Mouse (Mus musculus) Patski (cell line): ENCODE data around the gene Gm2115. TPM values are rescaled to one million over a fixed set of nuclear protein-coding genes. Genes with fewer than 3 reads are reported as not detected.

Experiments
- ATAC-seq: fragments of 100-300 bp; one replicate; pipeline ENCODE4 v1.8.0; 2021
- CTCF ChIA-PET: fragments of 350-600 bp; sonication (Branson Sonifier 250); formaldehyde crosslinking; loops from one replicate; lab custom pipeline; 2022; ENCODE audit warnings: inconsistent platforms; lab: Charles Lee
- POLR2A ChIA-PET: fragments of 350-600 bp; sonication (Branson Sonifier 250); formaldehyde crosslinking; loops from one replicate; lab custom pipeline; 2022; ENCODE audit warnings: antibody characterized with exemption, inconsistent platforms; lab: Charles Lee
- DNase-seq: peaks from one replicate; pipeline ENCODE4 v3.0.0-alpha.2; 2011; ENCODE audit warnings: low read depth, low spot score
- H3K27me3 ChIP-seq: fragments of 371-371 bp; one replicate; pipeline ENCODE4 v1.5.1; 2021
- CTCF ChIP-seq: fragments of 100-300 bp; IDR thresholded peaks from one replicate; pipeline ENCODE4 v1.5.1; 2021
- in situ Hi-C: fragments of 300-500 bp; cut with MboI; formaldehyde crosslinking; loops from 3 replicates; pipeline ENCODE4 v1.11.1; 2018; ENCODE audit warnings: low pct_unique_long_range_greater_than_20kb, mixed read lengths
- polyA plus RNA-seq: library from polyadenylated mRNA; unstranded; gene quantifications from one replicate; pipeline ENCODE4 v1.2.3, GENCODE M21; 2021

Gm2115 gene
- polyA plus RNA-seq, 1 experiment from 2014 or later: 59.2 TPM

GRCm38 (mm10) chr7:84585086-84585485, 56.3 kb downstream of the Gm2115 start:
- ChIA-PET POLR2A (interaction anchor here (1.3 kb wide), 1 partner anchor 9 kb away, joined by 4 read pairs; no protein-coding TSS in a partner anchor), CTCF (interaction anchor here (1.2 kb wide), 1 partner anchor 10 kb away, joined by 3 read pairs; no protein-coding TSS in a partner anchor)
- DNase-seq: no peak
- no peaks in the 10 kb centered on the region for H3K27me3 ChIP-seq
- ATAC-seq: no peak
- TF ChIP-seq CTCF: no peak
- in situ Hi-C loops: no loop called here

- in situ Hi-C loops: no loop called here
- no peak for ATAC-seq
- ChIA-PET CTCF (interaction anchor here (0.7 kb wide), 1 partner anchor 20 kb away, joined by 3 read pairs; no protein-coding TSS in a partner anchor), POLR2A (no interaction called here)
- no peak for DNase-seq
- TF ChIP-seq CTCF: no peak
- no peaks in the 10 kb centered on the region for H3K27me3 ChIP-seq
Measured at GRCm38 (mm10) chr7:84586360-84587100, 57.8 kb downstream of the Gm2115 start.

GRCm38 (mm10) chr7:84587101-84587783, 58.5 kb downstream of the Gm2115 start:
- POLR2A ChIA-PET: no interaction called here
- ATAC-seq (no peak), DNase-seq (no peak)
- CTCF ChIA-PET: no interaction called here
- in situ Hi-C loops: no loop called here
- H3K27me3 ChIP-seq: no peaks in the 10 kb centered on the region
- no peak for TF ChIP-seq CTCF

- no peak for TF ChIP-seq CTCF
- in situ Hi-C loops: loop anchor here (5.0 to 10.0 kb wide), 4 partner anchors 43 to 187 kb away; no protein-coding TSS in a partner anchor
- POLR2A ChIA-PET: no interaction called here
Measured at GRCm38 (mm10) chr7:84590622-84591021, 61.9 kb downstream of the Gm2115 start.

GRCm38 (mm10) chr7:84591347-84591746, 62.6 kb downstream of the Gm2115 start:
- in situ Hi-C loops: loop anchor here (5.0 to 10.0 kb wide), 4 partner anchors 44 to 186 kb away; no protein-coding TSS in a partner anchor

More at GRCm38 (mm10) chr7:84590622-84591021, 61.9 kb downstream of the Gm2115 start:
- DNase-seq: no peak
- no peak for ATAC-seq
- CTCF ChIA-PET: interaction anchor here (2.4 kb wide), 1 partner anchor 12 kb away, joined by 8 read pairs; no protein-coding TSS in a partner anchor
- H3K27me3 ChIP-seq: no peaks in the 10 kb centered on the region

GRCm38 (mm10) chr7:84594087-84594916, 65.5 kb downstream of the Gm2115 start:
- POLR2A ChIA-PET: interaction anchor here (0.6 kb wide), 1 partner anchor 75 kb away, joined by 5 read pairs; no protein-coding TSS in a partner anchor

More at GRCm38 (mm10) chr7:84591347-84591746, 62.6 kb downstream of the Gm2115 start:
- CTCF ChIA-PET: interaction anchor here (2.4 kb wide), 1 partner anchor 12 kb away, joined by 8 read pairs; no protein-coding TSS in a partner anchor
- no peak for TF ChIP-seq CTCF
- POLR2A ChIA-PET: interaction anchor here (1.4 kb wide), 1 partner anchor 25 kb away, joined by 3 read pairs; no protein-coding TSS in a partner anchor
- H3K27me3 ChIP-seq: no peaks in the 10 kb centered on the region
- no peak for ATAC-seq
- no peak for DNase-seq

GRCm38 (mm10) chr7:84594917-84595303, 66.2 kb downstream of the Gm2115 start:
- H3K27me3 ChIP-seq: no peaks in the 10 kb centered on the region
- no peak for ATAC-seq
- ChIA-PET CTCF (interaction anchor here (0.7 to 2.8 kb wide), 13 partner anchors 8 to 200 kb away, joined by 3 to 15 read pairs (median 4); no protein-coding TSS in a partner anchor), POLR2A (no interaction called here)
- in situ Hi-C loops: loop anchor here (5.0 to 10.0 kb wide), 4 partner anchors 48 to 182 kb away; no protein-coding TSS in a partner anchor
- DNase-seq: no peak
- TF ChIP-seq CTCF: no peak

More at GRCm38 (mm10) chr7:84594087-84594916, 65.5 kb downstream of the Gm2115 start:
- no peaks in the 10 kb centered on the region for H3K27me3 ChIP-seq
- ATAC-seq: peak; percentile 74
- TF ChIP-seq CTCF: peak; percentile 60
- in situ Hi-C loops: loop anchor here (5.0 to 10.0 kb wide), 4 partner anchors 47 to 183 kb away; no protein-coding TSS in a partner anchor
- CTCF ChIA-PET: interaction anchor here (0.7 to 2.8 kb wide), 15 partner anchors 9 to 200 kb away, joined by 3 to 15 read pairs (median 4); no protein-coding TSS in a partner anchor
- DNase-seq: peak; percentile 65

- POLR2A ChIA-PET: interaction anchor here (1.0 kb wide), 1 partner anchor 9 kb away, joined by 3 read pairs; no protein-coding TSS in a partner anchor
- in situ Hi-C loops: loop anchor here (10.0 kb wide), 1 partner anchor 151 kb away; no protein-coding TSS in a partner anchor
- no peak for TF ChIP-seq CTCF
- no peaks in the 10 kb centered on the region for H3K27me3 ChIP-seq
- ATAC-seq (no peak), DNase-seq (no peak)
- CTCF ChIA-PET: no interaction called here
Measured at GRCm38 (mm10) chr7:84596002-84596401, 67.2 kb downstream of the Gm2115 start.

- CTCF ChIA-PET: no interaction called here
- no peak for TF ChIP-seq CTCF
- in situ Hi-C loops: loop anchor here (10.0 kb wide), 1 partner anchor 152 kb away; no protein-coding TSS in a partner anchor
- no peak for DNase-seq
- no peaks in the 10 kb centered on the region for H3K27me3 ChIP-seq
- no peak for ATAC-seq
- POLR2A ChIA-PET: interaction anchor here (1.0 kb wide), 1 partner anchor 8 kb away, joined by 3 read pairs; no protein-coding TSS in a partner anchor
Measured at GRCm38 (mm10) chr7:84596633-84597032, 67.9 kb downstream of the Gm2115 start.
